ENCODE assay signal across 8 mouse cellular contexts in genomic region chr9:49081561-49081960, GRCm38 (mm10). TPM values are rescaled to one million over a fixed set of nuclear protein-coding genes. Genes with fewer than 3 reads are reported as not detected.
DNase-seq lines count a peak whose midpoint lies in the region; ATAC-seq and TF ChIP-seq lines count a peak whose summit lies in the region.

No protein-coding gene starts in this region.

- peak; percentile 88 for DNase-seq in heart, adult 11 months
- DNase-seq in hindbrain, embryonic 11.5 days (ENCODE audit: low spot score): peak; percentile 86
- DNase-seq in left cerebral cortex, adult 8-10 months (ENCODE audit: low spot score in 2 of 2): peak; percentile 18 to 66
- DNase-seq in thymus, postnatal 0 days (ENCODE audit: low spot score): peak; percentile 42

- H3K9me3 ChIP-seq in heart, embryonic 11.5 days (replicated peaks; ENCODE audit: control insufficient read depth, low read length): no peaks in the 10 kb centered on the region
- H3K9me3 ChIP-seq in embryonic facial prominence, embryonic 13.5 days: no peaks in the 10 kb centered on the region
- no peaks in the 10 kb centered on the region for H3K9me3 ChIP-seq in hindbrain, embryonic 11.5 days (ENCODE audit: control insufficient read depth, low read length)
- no peaks in the 10 kb centered on the region for H3K9me3 ChIP-seq in midbrain, embryonic 16.5 days (replicated peaks; ENCODE audit: control insufficient read depth, low read length, poor library complexity, severe bottlenecking)

- peak; percentile 43 for TF ChIP-seq CTCF in bone marrow, adult 2 months (IDR thresholded peaks at IDR 0.05; ENCODE audit: control insufficient read depth, insufficient read depth, low read length)

- H3K9ac ChIP-seq in heart, embryonic 11.5 days (ENCODE audit: low read depth, low read length): no peak overlapping the region
- no peak overlapping the region for H3K9ac ChIP-seq in embryonic facial prominence, embryonic 13.5 days
- no peak overlapping the region for H3K9ac ChIP-seq in hindbrain, embryonic 11.5 days (ENCODE audit: low read depth, low read length)
- H3K9ac ChIP-seq in midbrain, embryonic 16.5 days (ENCODE audit: low read depth, low read length): no peak overlapping the region

- no peaks in the 10 kb centered on the region for H3K4me1 ChIP-seq in heart, embryonic 11.5 days (ENCODE audit: control insufficient read depth, insufficient read depth, low read length)
- H3K4me1 ChIP-seq in bone marrow, adult 2 months (ENCODE audit: control insufficient read depth, insufficient read depth, low read length): no peaks in the 10 kb centered on the region
- H3K4me1 ChIP-seq in embryonic facial prominence, embryonic 13.5 days: no peaks in the 10 kb centered on the region
- H3K4me1 ChIP-seq in hindbrain, embryonic 11.5 days (replicated peaks; ENCODE audit: control insufficient read depth, insufficient read depth, low read length): no peaks in the 10 kb centered on the region
- no peaks in the 10 kb centered on the region for H3K4me1 ChIP-seq in midbrain, embryonic 16.5 days (ENCODE audit: control insufficient read depth, insufficient read depth, low read length)

- H3K4me3 ChIP-seq in heart, embryonic 11.5 days (ENCODE audit: low read depth, low read length): no peak overlapping the region
- H3K4me3 ChIP-seq in bone marrow, adult 2 months (replicated peaks; ENCODE audit: control insufficient read depth, low read depth, low read length): no peak overlapping the region
- no peak overlapping the region for H3K4me3 ChIP-seq in embryonic facial prominence, embryonic 13.5 days
- H3K4me3 ChIP-seq in hindbrain, embryonic 11.5 days (ENCODE audit: low read depth, low read length): no peak overlapping the region
- no peak overlapping the region for H3K4me3 ChIP-seq in midbrain, embryonic 16.5 days (ENCODE audit: low read depth, low read length)

- no peak for TF ChIP-seq POLR2A in bone marrow, adult 2 months (IDR thresholded peaks at IDR 0.05; ENCODE audit: borderline replicate concordance, control insufficient read depth, low read depth, low read length)

- H3K27ac ChIP-seq in heart, embryonic 11.5 days (ENCODE audit: low read depth, low read length): no peak overlapping the region
- H3K27ac ChIP-seq in bone marrow, adult 2 months (ENCODE audit: control insufficient read depth, insufficient read depth, low read depth, low read length, poor library complexity): no peak overlapping the region
- H3K27ac ChIP-seq in embryonic facial prominence, embryonic 13.5 days: peak overlapping the region; percentile 60
- no peak overlapping the region for H3K27ac ChIP-seq in hindbrain, embryonic 11.5 days (ENCODE audit: low read depth, low read length)
- H3K27ac ChIP-seq in midbrain, embryonic 16.5 days (ENCODE audit: low read length): no peak overlapping the region

- ATAC-seq in heart, embryonic 11.5 days (replicated peaks; ENCODE audit: insufficient number of reproducible peaks, low FRiP score, low TSS enrichment): no peak
- ATAC-seq in embryonic facial prominence, embryonic 13.5 days (ENCODE audit: insufficient number of reproducible peaks, insufficient read depth, low FRiP score, low TSS enrichment, low read depth): no peak
- ATAC-seq in hindbrain, embryonic 11.5 days (ENCODE audit: low FRiP score): no peak
- ATAC-seq in midbrain, embryonic 16.5 days: peak; percentile 64; the same call in 1 of the 2 replicates

- 14% methylated on average over 4 of the region's 4 CpGs for WGBS in heart, embryonic 11.5 days (ENCODE audit: insufficient replicate concordance)
- WGBS in bone marrow, adult 2 months: 25% methylated on average over 4 of the region's 4 CpGs
- 9% methylated on average over 4 of the region's 4 CpGs for WGBS in embryonic facial prominence, embryonic 13.5 days
- 11% methylated on average over 4 of the region's 4 CpGs for WGBS in hindbrain, embryonic 11.5 days
- WGBS in midbrain, embryonic 16.5 days: 3% methylated on average over 4 of the region's 4 CpGs

- peaks cover 19% of the 10 kb centered on the region for H3K36me3 ChIP-seq in heart, embryonic 11.5 days (ENCODE audit: control insufficient read depth, insufficient read depth, low read length)
- peaks cover 38% of the 10 kb centered on the region for H3K36me3 ChIP-seq in embryonic facial prominence, embryonic 13.5 days
- no peaks in the 10 kb centered on the region for H3K36me3 ChIP-seq in hindbrain, embryonic 11.5 days (ENCODE audit: control insufficient read depth, insufficient read depth, low read length)
- peaks cover 9% of the 10 kb centered on the region; the same call in 1 of the 2 replicates for H3K36me3 ChIP-seq in midbrain, embryonic 16.5 days (ENCODE audit: control insufficient read depth, insufficient read depth, low read length)

- H3K4me2 ChIP-seq in heart, embryonic 11.5 days: no peak overlapping the region
- no peak overlapping the region for H3K4me2 ChIP-seq in embryonic facial prominence, embryonic 13.5 days
- no peak overlapping the region for H3K4me2 ChIP-seq in hindbrain, embryonic 11.5 days (replicated peaks; ENCODE audit: low read depth, low read length)
- H3K4me2 ChIP-seq in midbrain, embryonic 16.5 days (ENCODE audit: low read length): no peak overlapping the region

- no peaks in the 10 kb centered on the region for H3K27me3 ChIP-seq in heart, embryonic 11.5 days (ENCODE audit: control insufficient read depth, insufficient read depth, low read length)
- H3K27me3 ChIP-seq in embryonic facial prominence, embryonic 13.5 days: no peaks in the 10 kb centered on the region
- H3K27me3 ChIP-seq in hindbrain, embryonic 11.5 days (ENCODE audit: control insufficient read depth, insufficient read depth, low read length): no peaks in the 10 kb centered on the region
- H3K27me3 ChIP-seq in midbrain, embryonic 16.5 days (ENCODE audit: control insufficient read depth, insufficient read depth, low read depth, low read length): no peaks in the 10 kb centered on the region

RNA-seq across cellular contexts. Expression of gene Tmprss5, which starts 0.5 kb away (rescaled TPM):
- polyA plus RNA-seq in heart, embryonic 11.5 days (2014; fragmentation: Nextera tagmentation; extraction: Ambion mirVana): 0.07 TPM in 1 of 2 replicates, not detected in the other
- polyA plus RNA-seq in bone marrow, adult 2 months (2011; ENCODE audit: insufficient read depth, insufficient read length, low replicate concordance, missing spikeins): not detected in 2 replicates
- polyA plus RNA-seq in embryonic facial prominence, embryonic 13.5 days (2015; fragmentation: Nextera tagmentation; extraction: Ambion mirVana): 0.21 and 0.62 TPM in 2 replicates
- polyA plus RNA-seq in hindbrain, embryonic 11.5 days (2014; fragmentation: Nextera tagmentation; extraction: Ambion mirVana): 1.1 and 1.2 TPM in 2 replicates
- total RNA-seq in left cerebral cortex, adult 8-10 months (2022): 1 to 10 TPM; 1.5 to 3.5 (median 2.8) TPM
- 0.83 and 1.4 TPM in 2 replicates for polyA plus RNA-seq in midbrain, embryonic 16.5 days (2015; fragmentation: Nextera tagmentation; extraction: Ambion mirVana)
- 0.10 TPM in 1 of 2 replicates, not detected in the other for polyA plus RNA-seq in thymus, postnatal 0 days (2015; fragmentation: Nextera tagmentation; extraction: Ambion mirVana)

RNA-seq across cellular contexts. Expression of gene Zw10, which starts 26.1 kb away (rescaled TPM):
- 30.4 and 33.1 TPM in 2 replicates for polyA plus RNA-seq in heart, embryonic 11.5 days (2014; fragmentation: Nextera tagmentation; extraction: Ambion mirVana)
- polyA plus RNA-seq in bone marrow, adult 2 months (2011; ENCODE audit: insufficient read depth, insufficient read length, low replicate concordance, missing spikeins): 22.2 and 32.1 TPM in 2 replicates
- polyA plus RNA-seq in embryonic facial prominence, embryonic 13.5 days (2015; fragmentation: Nextera tagmentation; extraction: Ambion mirVana): 46.7 and 47.0 TPM in 2 replicates
- polyA plus RNA-seq in hindbrain, embryonic 11.5 days (2014; fragmentation: Nextera tagmentation; extraction: Ambion mirVana): 48.1 and 52.8 TPM in 2 replicates
- 10 to 100 TPM; 15.6 to 18.4 (median 16.9) TPM for total RNA-seq in left cerebral cortex, adult 8-10 months (2022)
- 26.4 and 27.2 TPM in 2 replicates for polyA plus RNA-seq in midbrain, embryonic 16.5 days (2015; fragmentation: Nextera tagmentation; extraction: Ambion mirVana)
- polyA plus RNA-seq in thymus, postnatal 0 days (2015; fragmentation: Nextera tagmentation; extraction: Ambion mirVana): 39.3 and 40.5 TPM in 2 replicates
